Mouse (Mus musculus) liver, adult 2 months (tissue): ENCODE measurements around the gene Cdk14. TPM values are rescaled to one million over a fixed set of nuclear protein-coding genes. Genes with fewer than 3 reads are reported as not detected.

Experiments
- DNase-seq: peaks from one replicate; pipeline ENCODE4 v3.0.0-alpha.2; 2011; ENCODE audit warnings: low read depth, low spot score; ENCODE audit errors: extremely low read depth
- H3K27ac ChIP-seq: fragments of 200-500 bp; replicated peaks from 2 replicates; pipeline ENCODE4 v1.5.1; 2012; ENCODE audit warnings: low read depth, mild to moderate bottlenecking, control low read depth, inconsistent platforms, low read length; ENCODE audit not compliant: insufficient read depth
- H3K27me3 ChIP-seq: fragments of 200-500 bp; 2 replicates; pipeline ENCODE4 v1.6.1; 2012; ENCODE audit warnings: mild to moderate bottlenecking, moderate library complexity, low read length, inconsistent platforms; ENCODE audit not compliant: control insufficient read depth, insufficient read depth
- H3K36me3 ChIP-seq: fragments of 200-500 bp; 2 replicates; pipeline ENCODE4 v1.6.1; 2012; ENCODE audit warnings: low read length, inconsistent platforms; ENCODE audit not compliant: control insufficient read depth, insufficient read depth
- H3K4me1 ChIP-seq: fragments of 200-500 bp; 2 replicates; pipeline ENCODE4 v1.6.1; 2011; ENCODE audit warnings: low read length; ENCODE audit not compliant: control insufficient read depth, insufficient read depth
- H3K4me3 ChIP-seq: fragments of 200-500 bp; 2 replicates; pipeline ENCODE4 v1.5.1; 2011; ENCODE audit warnings: low read depth, mild to moderate bottlenecking, control low read depth, low read length, moderate library complexity; ENCODE audit not compliant: insufficient read depth
- H3K79me2 ChIP-seq: fragments of 200-500 bp; 2 replicates; pipeline ENCODE4 v1.6.1; 2012; ENCODE audit warnings: inconsistent platforms, mild to moderate bottlenecking, low read length, moderate library complexity; ENCODE audit not compliant: control insufficient read depth, insufficient read depth
- H3K9ac ChIP-seq: fragments of 200-500 bp; 2 replicates; pipeline ENCODE4 v1.6.1; 2012; ENCODE audit warnings: low read depth, mild to moderate bottlenecking, control low read depth, inconsistent platforms, low read length
- CTCF ChIP-seq: fragments of 200-500 bp; IDR thresholded peaks from 2 replicates; pipeline ENCODE4 v1.5.1; 2011; ENCODE audit warnings: low read depth, low read length, control low read depth
- POLR2A ChIP-seq: fragments of 200-500 bp; IDR thresholded peaks from 2 replicates; pipeline ENCODE4 v1.6.1; 2011; ENCODE audit warnings: low read length, control low read depth; ENCODE audit not compliant: insufficient read depth; ENCODE audit errors: extremely low read depth
- WGBS: fragments of 180-500 bp; shearing (Covaris S2); methylation state at CpG from one replicate; pipeline ENCODE4 v1.1.7; 2018; 5-methylcytosine and 5-hydroxymethylcytosine counted together
- polyA plus RNA-seq: library from polyadenylated mRNA; depleted of rRNA; stranded (reverse); fragments of >200 nt; gene quantifications from 2 replicates; pipeline ENCODE4 v1.2.3, GENCODE M21; 2012
- total RNA-seq: library from RNA; depleted of rRNA; stranded (reverse); fragments of >200 nt; gene quantifications from 2 replicates; pipeline ENCODE4 v1.2.3, GENCODE M21; 2014

Cdk14 gene
- total and polyA plus RNA-seq, 2 experiments, result 0.31 to 2.7 TPM

GRCm38 (mm10) chr5:5344646-5345045 lies 75.5 kb downstream of the Cdk14 start:
- WGBS, result 77% methylated on average over 5 of the region's 5 CpGs

DNA sequence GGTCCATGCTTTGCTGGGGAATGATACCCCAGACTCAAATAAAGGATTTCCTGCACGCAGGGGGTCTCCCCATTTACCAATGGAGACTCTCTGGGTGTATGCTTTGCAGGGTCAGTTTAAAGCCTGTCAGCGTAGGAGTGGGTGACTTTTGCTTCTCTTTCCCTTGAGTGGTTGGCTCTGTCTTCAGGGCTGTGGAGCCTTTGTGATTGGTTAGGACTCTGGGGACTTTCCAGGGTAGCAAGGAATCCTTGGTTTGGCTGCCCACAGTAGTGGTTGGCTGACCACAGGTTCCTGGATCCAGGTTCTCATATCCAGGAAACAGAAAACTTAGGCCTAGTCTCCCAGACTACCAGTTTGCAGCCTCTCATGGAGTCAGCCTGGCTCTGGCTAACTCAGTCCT lies 76.4 kb downstream of the Cdk14 start:
- no peak overlapping the region for H3K9ac ChIP-seq
- no peaks in the 10 kb centered on the region for H3K79me2 ChIP-seq
- 90% methylated on average over 2 of the region's 2 CpGs for WGBS
- H3K4me1 ChIP-seq, result no peaks in the 10 kb centered on the region; the same call in 1 of the 2 replicates
- no peaks in the 10 kb centered on the region for H3K27me3 ChIP-seq
- H3K27ac ChIP-seq, result no peak overlapping the region
- no peak for DNase-seq
- no peak overlapping the region for H3K4me3 ChIP-seq
- TF ChIP-seq CTCF, result no peak
- no peak for TF ChIP-seq POLR2A
- H3K36me3 ChIP-seq, result no peaks in the 10 kb centered on the region

More at GRCm38 (mm10) chr5:5344646-5345045, 75.5 kb downstream of the Cdk14 start:
- Histone ChIP-seq H3K27ac (no peak overlapping the region), H3K4me1 (no peaks in the 10 kb centered on the region; the same call in 1 of the 2 replicates), H3K36me3 (no peaks in the 10 kb centered on the region), H3K27me3 (no peaks in the 10 kb centered on the region), H3K9ac (no peak overlapping the region), H3K79me2 (no peaks in the 10 kb centered on the region), H3K4me3 (no peak overlapping the region)
- DNase-seq, result no peak
- TF ChIP-seq POLR2A (no peak), CTCF (no peak)

- Histone ChIP-seq H3K36me3 (no peaks in the 10 kb centered on the region), H3K4me1 (no peaks in the 10 kb centered on the region; the same call in 1 of the 2 replicates), H3K27ac (no peak overlapping the region), H3K27me3 (no peaks in the 10 kb centered on the region), H3K79me2 (no peaks in the 10 kb centered on the region), H3K9ac (no peak overlapping the region), H3K4me3 (no peak overlapping the region)
- 52% methylated on average over 2 of the region's 2 CpGs for WGBS
- TF ChIP-seq CTCF (no peak), POLR2A (no peak)
- no peak for DNase-seq
Measured at GRCm38 (mm10) chr5:5343267-5343666, 76.8 kb downstream of the Cdk14 start.

- peak; percentile 4 for DNase-seq
- WGBS, result 35% methylated on average over 11 of the region's 11 CpGs
- Histone ChIP-seq H3K9ac (no peak overlapping the region), H3K27ac (no peak overlapping the region), H3K27me3 (no peaks in the 10 kb centered on the region), H3K36me3 (no peaks in the 10 kb centered on the region), H3K79me2 (no peaks in the 10 kb centered on the region), H3K4me3 (no peak overlapping the region), H3K4me1 (no peaks in the 10 kb centered on the region; the same call in 1 of the 2 replicates)
- TF ChIP-seq CTCF (no peak), POLR2A (no peak)
Measured at GRCm38 (mm10) chr5:5342410-5343137, 77.5 kb downstream of the Cdk14 start.

DNA sequence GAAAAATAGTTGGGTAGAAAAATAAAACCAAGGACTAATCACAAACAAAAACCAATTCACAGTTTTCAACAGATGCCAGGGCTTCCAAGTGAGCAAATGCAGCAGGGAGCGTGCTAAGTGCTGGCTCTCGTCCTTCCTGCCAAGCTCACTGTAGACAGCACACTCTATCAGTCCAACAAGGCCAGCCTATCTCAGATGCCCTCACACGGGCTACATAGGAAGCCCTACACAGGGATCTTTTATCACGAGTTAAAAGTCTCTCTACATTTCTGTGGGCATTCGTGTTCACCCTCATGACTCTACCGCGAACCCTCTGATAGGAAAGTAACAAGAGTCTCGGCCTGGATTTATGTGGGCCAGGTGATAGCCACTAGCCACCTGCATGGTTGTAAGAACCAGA lies 78.5 kb downstream of the Cdk14 start:
- H3K4me3 ChIP-seq, result no peak overlapping the region
- H3K36me3 ChIP-seq, result no peaks in the 10 kb centered on the region
- H3K9ac ChIP-seq, result no peak overlapping the region
- no peak for TF ChIP-seq POLR2A
- no peak for TF ChIP-seq CTCF
- H3K27me3 ChIP-seq, result no peaks in the 10 kb centered on the region
- no peaks in the 10 kb centered on the region; the same call in 1 of the 2 replicates for H3K4me1 ChIP-seq
- H3K27ac ChIP-seq, result no peak overlapping the region
- no peaks in the 10 kb centered on the region for H3K79me2 ChIP-seq
- WGBS, result 84% methylated on average over 8 of the region's 8 CpGs
- no peak for DNase-seq

GRCm38 (mm10) chr5:5333916-5334315 lies 86.2 kb downstream of the Cdk14 start:
- H3K79me2 ChIP-seq, result no peaks in the 10 kb centered on the region
- no peak overlapping the region for H3K27ac ChIP-seq
- no peaks in the 10 kb centered on the region for H3K4me1 ChIP-seq
- no peak overlapping the region for H3K9ac ChIP-seq
- no peak for DNase-seq
- TF ChIP-seq POLR2A, result no peak
- TF ChIP-seq CTCF, result no peak
- no peak overlapping the region for H3K4me3 ChIP-seq
- H3K27me3 ChIP-seq, result no peaks in the 10 kb centered on the region
- H3K36me3 ChIP-seq, result no peaks in the 10 kb centered on the region
- 83% methylated on average over 8 of the region's 8 CpGs for WGBS
